Mouse (Mus musculus): ENCODE results near the gene Frmd6. TPM values are rescaled to one million over a fixed set of nuclear protein-coding genes. Genes with fewer than 3 reads are reported as not detected.

Frmd6 gene
- total RNA-seq, 2 experiments from 2014 or later, result 2.6 to 7.4 TPM

- no peak for ATAC-seq (replicated peaks; ENCODE audit: poor library complexity, severe bottlenecking)
Observed at GRCm38 (mm10) chr12:70946585-70947256, 121.4 kb downstream of the Frmd6 start.

Other genes with a start within 250 kb of the Frmd6 start
- gene Actr10, start 112.3 kb downstream of the Frmd6 start, total RNA-seq (2014; fragmentation: Nextera tagmentation), result 52.2 and 73.9 TPM in 2 replicates
- 65.9 and 74.6 TPM in 2 replicates for gene Actr10, start 112.3 kb downstream of the Frmd6 start, total RNA-seq (2017)
- 400 and 405 TPM in 2 replicates for gene Psma3, start 149.1 kb downstream of the Frmd6 start, total RNA-seq (2014; fragmentation: Nextera tagmentation)
- 401 and 460 TPM in 2 replicates for gene Psma3, start 149.1 kb downstream of the Frmd6 start, total RNA-seq (2017)
- gene Arid4a, start 190.5 kb downstream of the Frmd6 start, total RNA-seq (2014; fragmentation: Nextera tagmentation), result 23.8 and 26.9 TPM in 2 replicates
- gene Arid4a, start 190.5 kb downstream of the Frmd6 start, total RNA-seq (2017), result 43.3 and 46.0 TPM in 2 replicates